Mouse (Mus musculus): ENCODE data around the gene Stap2.

- TF ChIP-seq CTCF (IDR thresholded peaks at IDR 0.05; ENCODE audit: control insufficient read depth, insufficient read depth, insufficient replicate concordance, low read depth, low read length) (no peak), POLR2A (IDR thresholded peaks at IDR 0.05; ENCODE audit: control insufficient read depth, low read depth, low read length) (no peak)
These were observed 51.6 kb downstream of the Stap2 start for GRCm38 (mm10) chr17:55953751-55954150.

Measured in testis, adult 2 months (tissue).